Mouse (Mus musculus): ENCODE measurements at regions not wholly inside any gene's neighbourhood (a gene's known extent, or its start where the extent isn't known, plus 50 kb on each side); places are given as distances from the start of the nearest gene placed in this dataset.

DNA sequence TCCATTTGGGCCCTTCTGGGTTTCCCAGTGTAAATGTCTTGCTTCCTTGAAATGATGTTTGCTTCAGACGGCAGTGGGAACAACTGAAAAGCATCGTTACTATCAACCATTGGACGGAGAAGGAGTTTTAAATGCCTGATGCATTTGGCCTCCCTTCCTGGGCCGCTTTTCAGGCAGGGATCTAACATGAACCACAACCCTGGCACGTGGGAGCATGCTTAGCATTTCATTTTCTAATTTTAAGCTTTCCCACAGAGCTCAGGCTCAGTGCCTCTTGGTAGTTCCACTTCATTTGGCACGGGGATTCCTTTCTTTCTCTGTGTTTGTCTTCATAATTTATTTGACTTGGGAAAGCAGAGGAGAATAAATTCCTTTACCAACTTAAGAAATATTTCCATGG is 406.6 kb upstream of the Nbea start:
- DNase-seq, result no peak

DNA sequence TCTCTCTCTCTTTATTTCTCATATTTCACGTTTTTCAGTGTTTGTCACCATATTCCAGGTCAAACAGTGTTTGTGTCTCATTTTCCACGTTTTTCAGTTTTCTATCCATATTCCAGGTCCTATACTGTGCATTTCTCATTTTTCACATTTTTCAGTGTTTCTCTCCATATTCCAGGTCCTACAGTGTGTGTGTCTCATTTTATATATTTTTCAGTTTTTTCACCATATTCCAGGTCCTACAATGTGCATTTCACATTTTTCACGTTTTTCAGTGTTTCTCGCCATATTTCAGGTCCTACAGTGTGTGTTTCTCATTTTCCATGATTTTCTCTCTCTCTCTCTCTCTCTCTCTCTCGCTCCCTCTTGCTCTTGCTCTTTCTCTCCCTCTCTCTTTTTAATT is 391.9 kb upstream of the Nbea start:
- no peak for DNase-seq

- no peak for DNase-seq
These were observed 352.7 kb upstream of the Nbea start for GRCm38 (mm10) chr3:56536178-56536577.

- DNase-seq, result no peak
These were observed 320.9 kb upstream of the Nbea start for GRCm38 (mm10) chr3:56504445-56504844.

- DNase-seq, result no peak
These were observed 315.8 kb upstream of the Nbea start for GRCm38 (mm10) chr3:56499301-56499700.

GRCm38 (mm10) chr3:56493937-56494336 is 310.4 kb upstream of the Nbea start:
- DNase-seq, result no peak

GRCm38 (mm10) chr3:56489154-56489553 is 305.7 kb upstream of the Nbea start:
- no peak for DNase-seq

DNA sequence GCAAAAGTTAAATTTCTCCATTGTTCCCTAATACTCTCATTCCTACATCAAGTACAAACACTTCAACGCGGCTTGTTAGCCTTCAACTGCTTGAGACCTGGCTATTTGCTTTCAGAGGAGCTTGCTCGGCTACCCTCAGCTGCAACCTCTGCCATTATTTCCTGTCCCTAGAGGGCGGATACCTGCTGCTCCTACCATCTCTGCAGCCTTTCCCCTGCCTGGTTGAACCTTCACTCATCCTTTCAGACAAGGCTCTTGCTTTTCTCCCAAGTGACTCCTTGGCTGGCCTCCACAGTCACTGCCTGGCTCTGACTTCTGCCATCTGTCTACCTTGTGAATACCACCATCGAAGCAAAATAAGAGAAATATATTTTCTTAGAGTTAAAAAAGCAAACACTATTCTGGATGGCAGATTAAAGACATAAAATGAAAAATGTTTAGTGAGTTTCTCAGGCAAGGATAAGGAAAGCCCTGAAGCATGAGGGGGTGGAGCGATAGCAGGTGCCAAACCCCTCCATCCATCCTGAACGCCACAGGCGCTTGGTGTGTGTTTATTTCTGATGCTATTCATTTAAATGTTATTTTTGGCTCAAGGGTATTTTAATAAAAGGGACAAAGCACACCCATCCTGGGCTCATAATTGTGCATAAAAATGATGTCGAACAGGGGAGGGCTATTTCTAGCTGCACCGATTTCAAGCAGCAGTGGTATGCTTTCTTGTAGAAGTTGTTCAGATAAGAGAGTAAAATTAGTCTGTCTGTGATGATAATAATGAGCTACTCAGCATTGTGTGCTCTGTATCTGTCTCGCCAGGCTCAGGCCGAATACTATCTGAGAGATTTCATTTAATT is 302.3 kb upstream of the Nbea start:
- DNase-seq, result peak; percentile 84

DNA sequence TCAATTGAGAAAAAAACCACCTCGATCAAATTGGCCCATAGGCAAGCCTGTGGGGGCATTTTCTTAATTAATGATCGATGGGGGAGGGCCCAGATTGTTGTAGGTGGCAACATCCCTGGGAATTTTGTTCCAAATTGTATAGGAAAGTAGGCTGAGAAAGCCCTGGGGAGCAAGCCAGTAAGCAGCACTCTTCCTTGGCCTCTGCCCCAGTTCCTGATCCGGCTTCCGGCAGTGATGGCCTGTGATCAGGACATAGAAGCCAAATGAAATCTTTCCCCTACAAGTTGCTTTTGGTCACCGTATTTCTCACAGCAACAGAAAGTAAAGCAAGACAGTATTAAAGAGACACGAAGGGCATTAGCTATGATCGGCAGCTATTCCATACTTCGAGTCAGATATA is 300.6 kb upstream of the Nbea start:
- DNase-seq, result peak; percentile 30

DNA sequence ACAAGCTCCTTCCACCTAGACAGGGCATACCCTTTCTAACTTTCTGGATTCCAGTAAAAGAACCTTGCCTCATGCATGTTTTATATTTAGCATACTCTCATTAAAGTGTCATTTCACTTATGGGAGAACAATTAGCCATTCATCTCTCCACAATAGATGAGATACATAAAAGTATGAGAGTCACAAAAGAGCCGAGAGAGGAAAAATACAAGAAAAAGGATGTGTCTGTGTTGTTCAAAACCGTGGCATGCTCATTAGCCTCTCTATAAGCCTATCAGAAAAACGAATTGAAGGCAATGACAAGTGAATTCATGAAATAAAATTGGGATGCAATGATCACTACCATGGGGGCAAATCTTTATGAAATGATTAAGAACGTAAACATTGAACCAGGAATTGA is 299.9 kb upstream of the Nbea start:
- no peak for DNase-seq

DNA sequence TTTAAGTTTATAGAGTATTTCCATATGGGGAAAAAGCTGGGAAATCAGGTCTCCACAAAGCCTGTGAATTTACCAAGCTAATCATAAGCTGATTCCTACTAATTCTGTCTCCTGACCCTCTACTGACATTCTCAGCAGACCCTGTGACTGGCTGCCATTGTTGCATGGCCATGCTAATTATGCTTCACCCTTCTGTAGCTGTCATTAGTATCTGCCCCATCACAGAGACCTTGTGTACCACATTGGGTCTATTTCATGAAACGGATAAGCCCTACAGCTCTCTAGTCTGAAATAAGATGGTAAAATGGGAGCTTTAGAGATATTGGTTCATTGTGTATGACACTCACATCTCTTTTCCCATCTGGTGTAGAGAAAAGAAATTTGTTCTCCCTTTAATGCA is 296.0 kb upstream of the Nbea start:
- DNase-seq, result no peak

- DNase-seq, result no peak
These were observed 295.1 kb upstream of the Nbea start for GRCm38 (mm10) chr3:56478544-56479140.

DNA sequence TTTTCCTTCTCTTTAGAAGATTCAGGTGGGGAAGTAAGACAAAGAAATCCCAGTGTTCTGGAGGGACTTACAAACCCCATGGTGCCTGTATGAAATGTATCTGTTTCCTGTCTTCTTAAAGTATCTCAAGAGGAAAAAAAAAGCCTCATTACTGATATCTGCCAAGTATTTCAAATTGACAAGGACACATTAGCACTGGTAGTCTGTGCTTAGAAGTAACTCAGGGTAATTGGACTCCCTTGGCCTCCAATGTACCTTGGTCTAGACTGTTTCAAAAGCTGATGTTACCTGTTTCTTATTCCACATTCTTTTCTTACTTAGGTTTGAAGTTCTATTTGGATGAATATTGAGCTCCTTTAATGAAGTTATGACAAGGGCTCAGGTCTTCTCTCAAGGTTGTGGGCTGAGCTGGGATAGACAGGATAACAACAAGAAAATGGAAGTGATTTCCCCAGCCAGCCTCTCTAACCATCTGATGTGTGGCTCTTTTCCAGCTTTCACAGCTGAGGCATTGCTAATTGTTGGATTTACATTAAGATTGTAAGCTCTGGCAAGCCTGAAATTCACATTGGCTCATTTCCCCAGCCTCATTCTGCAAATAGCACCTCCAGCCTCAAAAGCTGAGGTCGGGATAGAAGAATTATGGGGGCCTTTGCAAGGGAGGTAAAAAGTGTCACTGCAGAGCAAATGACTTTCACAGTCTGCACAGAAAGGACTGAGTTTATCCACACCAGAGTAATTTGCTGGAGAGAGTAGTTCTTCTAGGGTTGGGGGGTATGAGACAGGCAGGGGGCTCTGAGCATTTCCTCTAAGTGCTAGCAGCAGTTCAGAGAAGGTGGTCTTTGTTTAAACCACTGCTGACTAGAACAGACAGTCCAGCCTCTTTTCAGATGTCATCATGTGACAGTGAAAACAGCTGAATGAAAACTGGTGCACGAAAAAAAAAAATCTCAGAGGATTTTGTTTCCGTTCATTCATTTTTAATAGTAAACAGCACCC is 292.3 kb upstream of the Nbea start:
- no peak for DNase-seq

- DNase-seq, result no peak
These were observed 289.1 kb upstream of the Nbea start for GRCm38 (mm10) chr3:56472651-56473050.

DNA sequence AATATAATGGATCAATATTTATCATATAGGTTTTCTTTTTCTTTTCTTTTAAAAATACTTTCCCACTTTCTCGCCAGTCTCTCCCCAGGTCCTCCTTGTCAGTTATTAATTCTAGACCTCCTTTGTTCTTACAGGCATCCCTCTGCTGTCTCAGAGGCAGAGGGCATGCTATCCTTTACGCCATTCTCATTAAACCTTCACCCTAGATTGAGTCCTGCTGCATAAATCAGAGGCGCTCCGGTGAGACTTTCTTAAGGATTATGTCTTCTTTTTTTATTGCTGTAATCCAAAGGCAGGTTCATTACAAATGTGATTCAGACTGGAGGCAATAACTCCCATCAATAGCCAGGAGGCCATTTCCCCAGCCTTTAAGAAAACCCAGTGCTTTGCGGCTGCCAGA is 288.3 kb upstream of the Nbea start:
- no peak for DNase-seq

DNA sequence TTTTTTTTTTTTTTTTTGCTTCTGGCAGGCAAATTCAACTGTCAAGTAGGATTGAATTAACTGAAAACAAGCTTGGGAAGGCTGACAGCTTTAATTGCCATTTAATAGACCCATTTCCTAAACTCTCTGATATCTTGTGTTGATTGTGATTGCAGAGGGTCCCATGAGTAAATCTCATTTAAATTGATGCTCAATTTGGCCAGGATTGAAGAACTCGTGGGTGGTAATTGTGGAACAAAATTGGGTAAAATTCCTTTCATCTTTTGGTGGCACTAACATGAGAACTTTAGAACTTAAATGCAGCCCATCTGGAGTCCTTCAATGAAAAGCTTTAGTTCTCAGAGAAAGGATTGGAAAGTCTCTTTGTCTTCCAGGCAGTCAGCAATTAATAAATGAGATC is 287.7 kb upstream of the Nbea start:
- DNase-seq, result no peak

GRCm38 (mm10) chr3:56457625-56458024 is 274.1 kb upstream of the Nbea start:
- DNase-seq, result no peak

DNA sequence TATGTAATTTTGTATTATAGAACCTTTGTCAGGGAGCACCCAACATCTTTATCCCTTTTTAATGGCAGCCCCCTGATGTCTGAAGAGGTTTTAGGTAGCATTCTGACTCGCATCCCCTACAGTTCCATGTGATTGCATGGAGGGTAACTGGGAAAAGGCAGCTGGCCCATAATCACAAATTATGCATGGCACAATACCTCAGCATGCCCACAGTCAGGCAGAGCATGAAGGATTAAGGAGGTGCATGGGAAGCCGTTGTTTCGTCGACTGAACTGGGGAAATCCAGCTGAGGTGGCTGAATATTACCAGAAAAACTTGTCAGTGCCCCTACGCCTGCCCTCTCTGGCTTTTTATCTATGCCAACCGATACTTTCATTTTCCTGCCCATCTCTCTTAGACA is 272.8 kb upstream of the Nbea start:
- DNase-seq, result no peak

GRCm38 (mm10) chr3:56438900-56439299 is 255.4 kb upstream of the Nbea start:
- no peak for DNase-seq

- DNase-seq, result no peak
These were observed 254.7 kb upstream of the Nbea start for GRCm38 (mm10) chr3:56438020-56438747.

DNA sequence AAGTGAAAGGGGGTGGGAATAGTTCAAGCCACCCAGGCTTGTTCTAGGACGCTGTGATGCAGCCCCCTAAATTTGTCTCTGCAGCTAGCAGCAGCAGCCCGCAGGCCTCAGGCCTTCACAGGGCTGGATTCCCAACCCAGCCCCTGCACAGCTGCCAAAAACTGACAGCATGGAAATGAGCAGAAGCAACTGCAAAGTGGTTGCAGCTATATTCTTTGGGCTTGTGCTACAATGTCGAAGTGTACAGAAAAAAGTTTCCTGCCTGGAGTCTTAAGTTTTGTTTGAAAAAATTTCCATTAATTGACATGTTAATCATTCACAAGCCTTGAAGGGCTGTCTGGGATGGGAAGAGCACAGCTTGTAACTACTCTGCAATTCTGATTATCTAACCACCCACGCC is 253.6 kb upstream of the Nbea start:
- no peak for DNase-seq

- peak; percentile 41 for DNase-seq
These were observed 250.0 kb upstream of the Nbea start for GRCm38 (mm10) chr3:56433495-56433894.

GRCm38 (mm10) chr3:56427201-56427600 is 243.7 kb upstream of the Nbea start:
- no peak for DNase-seq
